Mouse (Mus musculus) ES-Bruce4 (cell line): ENCODE measurements around the gene Adgrf2. TPM values are rescaled to one million over a fixed set of nuclear protein-coding genes. Genes with fewer than 3 reads are reported as not detected.
A peak's percentile ranks its signal among the peaks of the same experiment; 100 is the strongest.

Experiments
- H3K27ac ChIP-seq: 2 replicates; pipeline ENCODE4 v1.5.1; 2012; ENCODE audit warnings: low read length, inconsistent platforms; ENCODE audit not compliant: insufficient read depth
- H3K27me3 ChIP-seq: 2 replicates; pipeline ENCODE4 v1.6.1; 2012; ENCODE audit warnings: mild to moderate bottlenecking, low read length, inconsistent platforms; ENCODE audit not compliant: control insufficient read depth, poor library complexity, insufficient read depth, severe bottlenecking
- H3K36me3 ChIP-seq: 2 replicates; pipeline ENCODE4 v1.6.1; 2012; ENCODE audit warnings: inconsistent platforms, mild to moderate bottlenecking, low read length, moderate library complexity; ENCODE audit not compliant: control insufficient read depth, poor library complexity, insufficient read depth, severe bottlenecking
- H3K4me1 ChIP-seq: one replicate; pipeline ENCODE4 v1.8.1; 2011; ENCODE audit warnings: low read length; ENCODE audit not compliant: control insufficient read depth, insufficient read depth
- H3K4me3 ChIP-seq: 2 replicates; pipeline ENCODE4 v1.5.1; 2011; ENCODE audit warnings: low read depth, mild to moderate bottlenecking, low read length
- H3K9ac ChIP-seq: 2 replicates; pipeline ENCODE4 v1.6.1; 2012; ENCODE audit warnings: low read depth, mild to moderate bottlenecking, inconsistent platforms; ENCODE audit not compliant: poor library complexity, severe bottlenecking
- H3K9me3 ChIP-seq: replicated peaks from 2 replicates; pipeline ENCODE4 v1.6.1; 2012; ENCODE audit warnings: mild to moderate bottlenecking, low read length, inconsistent platforms; ENCODE audit not compliant: control insufficient read depth, poor library complexity, insufficient read depth, severe bottlenecking
- CTCF ChIP-seq: IDR thresholded peaks from one replicate; pipeline ENCODE4 v1.8.1; 2011; ENCODE audit warnings: low read depth, low read length
- EP300 ChIP-seq: IDR thresholded peaks from 2 replicates; pipeline ENCODE4 v1.6.1; 2011; ENCODE audit warnings: low read depth, low read length; ENCODE audit not compliant: insufficient read depth
- POLR2A ChIP-seq: IDR thresholded peaks from one replicate; pipeline ENCODE4 v1.8.1; 2011; ENCODE audit warnings: low read length; ENCODE audit not compliant: insufficient read depth
- polyA plus RNA-seq: library from polyadenylated mRNA; stranded (reverse); fragments of >200 nt; gene quantifications from 2 replicates; pipeline ENCODE4 v1.2.4, GENCODE M21; 2011; ENCODE audit warnings: low read depth; ENCODE audit not compliant: missing spikeins, insufficient read depth, insufficient read length

Gene Adgrf2
- 0.61 TPM in 1 of 2 replicates, not detected in the other for polyA plus RNA-seq

GRCm38 (mm10) chr17:42741801-42742217 is at the start of gene Adgrf2:
Gene Adgrf2 (minus strand): TSS chr17:42742179.
- TF ChIP-seq CTCF: no peak
- TF ChIP-seq POLR2A: no peak
- no peak for TF ChIP-seq EP300
- Histone ChIP-seq H3K27ac (no peak within 1 kb of the TSS), H3K9me3 (no peaks in the 10 kb centered on the region), H3K27me3 (no peaks in the 10 kb centered on the region), H3K4me3 (no peak within 1 kb of the TSS), H3K9ac (no peak within 1 kb of the TSS), H3K4me1 (no peaks in the 10 kb centered on the region), H3K36me3 (no peaks in the 10 kb centered on the region)

DNA sequence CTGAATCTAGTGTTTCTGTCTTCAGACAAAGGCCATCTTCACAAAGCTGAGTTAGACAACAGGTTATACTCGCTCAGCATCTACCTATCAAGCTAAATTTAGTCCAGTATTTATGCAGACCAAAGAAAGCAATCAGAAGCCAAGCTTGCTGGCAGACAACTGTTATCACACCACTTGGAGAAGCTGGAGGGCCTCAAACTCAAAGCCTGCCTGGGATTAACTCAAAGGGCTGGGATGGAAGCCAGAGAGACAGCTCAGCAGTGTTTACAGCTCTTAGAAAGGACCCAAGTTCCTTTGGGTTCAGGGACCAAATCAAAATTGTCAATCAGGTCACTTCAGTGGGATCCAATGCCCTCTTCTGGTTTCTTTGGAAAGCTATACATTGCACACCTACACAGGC is 48.8 kb upstream of the Adgrf2 start:
- no peaks in the 10 kb centered on the region for H3K9me3 ChIP-seq
- no peaks in the 10 kb centered on the region for H3K4me1 ChIP-seq
- H3K4me3 ChIP-seq: no peak overlapping the region
- H3K36me3 ChIP-seq: peaks cover 2% of the 10 kb centered on the region; the same call in 1 of the 2 replicates
- no peak overlapping the region for H3K27ac ChIP-seq
- no peak for TF ChIP-seq POLR2A
- TF ChIP-seq CTCF: no peak
- TF ChIP-seq EP300: no peak
- H3K27me3 ChIP-seq: no peaks in the 10 kb centered on the region
- no peak overlapping the region for H3K9ac ChIP-seq

DNA sequence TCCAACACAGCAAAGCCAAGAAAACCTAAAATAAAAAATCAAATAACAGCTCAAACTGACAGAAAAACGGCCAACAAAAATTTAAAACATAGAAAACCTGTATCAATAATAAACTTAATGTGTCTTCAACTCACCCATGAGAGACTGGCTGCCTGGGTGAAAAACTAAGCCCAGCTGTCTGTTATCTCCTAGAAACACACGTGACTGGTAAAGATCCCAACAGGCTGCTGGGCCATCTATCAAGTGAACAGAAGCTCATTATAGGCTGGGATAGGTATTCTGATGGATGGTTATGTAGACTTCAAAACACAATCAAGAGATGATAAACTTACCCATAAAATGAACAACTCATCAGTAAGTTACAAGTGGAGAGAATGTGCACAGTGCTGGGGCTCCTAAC is 47.7 kb upstream of the Adgrf2 start:
- peaks cover 2% of the 10 kb centered on the region; the same call in 1 of the 2 replicates for H3K36me3 ChIP-seq
- H3K4me1 ChIP-seq: no peaks in the 10 kb centered on the region
- H3K27me3 ChIP-seq: no peaks in the 10 kb centered on the region
- H3K4me3 ChIP-seq: no peak overlapping the region
- TF ChIP-seq POLR2A (no peak), CTCF (no peak), EP300 (no peak)
- H3K9ac ChIP-seq: no peak overlapping the region
- H3K9me3 ChIP-seq: no peaks in the 10 kb centered on the region
- no peak overlapping the region for H3K27ac ChIP-seq

- H3K4me3 ChIP-seq: no peak overlapping the region
Observed at GRCm38 (mm10) chr17:42788686-42789453, 46.9 kb upstream of the Adgrf2 start.

DNA sequence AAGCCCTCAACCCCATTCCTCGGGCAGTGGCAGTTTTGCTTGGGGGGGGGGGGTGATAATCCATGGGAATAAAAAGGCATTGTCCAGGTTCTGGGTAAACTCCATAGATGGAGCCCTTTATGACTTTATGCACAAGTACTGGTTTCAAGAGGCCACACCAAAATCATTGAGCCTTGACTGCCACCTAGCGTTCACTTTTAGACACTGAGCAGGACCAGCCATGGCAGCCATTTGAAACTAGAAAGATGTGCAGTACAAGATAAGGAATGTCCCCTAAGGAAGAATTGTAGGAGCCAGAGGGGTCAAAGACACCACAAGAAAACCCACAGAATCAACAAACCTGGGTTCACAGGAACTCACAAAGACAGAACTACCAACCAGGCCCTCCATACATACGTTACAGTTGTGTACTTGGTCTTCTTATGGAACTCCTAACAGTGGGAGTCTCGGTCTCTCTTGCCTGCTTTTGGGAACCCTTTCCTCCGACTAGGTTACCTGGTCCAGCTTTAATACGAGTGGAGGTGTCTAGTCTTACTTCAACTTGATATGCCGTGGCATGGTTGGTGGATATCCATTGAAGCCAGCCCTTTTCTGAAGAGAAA is 40.3 kb upstream of the Adgrf2 start:
- no peaks in the 10 kb centered on the region for H3K27me3 ChIP-seq
- H3K27ac ChIP-seq: no peak overlapping the region
- no peaks in the 10 kb centered on the region for H3K9me3 ChIP-seq
- H3K4me1 ChIP-seq: no peaks in the 10 kb centered on the region
- no peak overlapping the region for H3K9ac ChIP-seq
- no peak overlapping the region for H3K4me3 ChIP-seq
- no peaks in the 10 kb centered on the region for H3K36me3 ChIP-seq
- TF ChIP-seq POLR2A (no peak), CTCF (peak; percentile 45), EP300 (no peak)

More at GRCm38 (mm10) chr17:42788686-42789453, 46.9 kb upstream of the Adgrf2 start:
- Histone ChIP-seq H3K27me3 (no peaks in the 10 kb centered on the region), H3K9me3 (no peaks in the 10 kb centered on the region), H3K4me1 (no peaks in the 10 kb centered on the region), H3K36me3 (peaks cover under 1% of the 10 kb centered on the region; the same call in 1 of the 2 replicates), H3K9ac (no peak overlapping the region), H3K27ac (no peak overlapping the region)
- TF ChIP-seq POLR2A (no peak), EP300 (no peak), CTCF (no peak)

- Histone ChIP-seq H3K9ac (no peak overlapping the region), H3K9me3 (peaks cover 7% of the 10 kb centered on the region; the same call in 1 of the 2 replicates), H3K4me3 (no peak overlapping the region), H3K4me1 (no peaks in the 10 kb centered on the region), H3K27ac (no peak overlapping the region), H3K27me3 (no peaks in the 10 kb centered on the region), H3K36me3 (no peaks in the 10 kb centered on the region)
- TF ChIP-seq EP300 (no peak), POLR2A (no peak), CTCF (no peak)
Observed at GRCm38 (mm10) chr17:42753791-42754190, 11.8 kb upstream of the Adgrf2 start.
